Mouse (Mus musculus): ENCODE results near the gene Scamp2.

Gene Scamp2

GRCm38 (mm10) chr9:57627892-57628291, 67.1 kb downstream of the Scamp2 start:
- no peak for ATAC-seq (ENCODE audit: low TSS enrichment)

DNA sequence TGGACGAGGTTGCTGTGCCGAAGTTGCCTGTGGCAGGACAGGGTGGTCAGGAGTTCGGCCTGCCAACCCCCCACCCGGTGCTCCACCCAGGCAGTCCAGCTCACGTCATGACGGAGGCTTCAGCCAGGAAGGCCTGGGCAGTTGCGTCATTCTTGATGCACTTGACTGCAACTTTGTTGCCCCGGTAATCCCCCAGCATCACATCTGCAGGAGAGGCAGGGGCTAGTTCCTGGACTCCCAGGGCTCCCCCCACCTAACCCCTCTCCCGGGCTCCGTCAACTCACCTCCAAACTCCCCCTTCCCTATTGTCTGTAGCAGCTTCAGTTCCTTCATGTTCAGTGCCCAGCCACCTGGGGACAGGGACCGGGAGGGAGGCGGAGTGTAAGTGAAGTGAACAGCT, 68.0 kb downstream of the Scamp2 start:
- ATAC-seq (ENCODE audit: low TSS enrichment) = no peak

- peak; percentile 78; the same call in 1 of the 2 replicates for ATAC-seq (ENCODE audit: low TSS enrichment)
Observed at GRCm38 (mm10) chr9:57629118-57629874, 68.6 kb downstream of the Scamp2 start.

DNA sequence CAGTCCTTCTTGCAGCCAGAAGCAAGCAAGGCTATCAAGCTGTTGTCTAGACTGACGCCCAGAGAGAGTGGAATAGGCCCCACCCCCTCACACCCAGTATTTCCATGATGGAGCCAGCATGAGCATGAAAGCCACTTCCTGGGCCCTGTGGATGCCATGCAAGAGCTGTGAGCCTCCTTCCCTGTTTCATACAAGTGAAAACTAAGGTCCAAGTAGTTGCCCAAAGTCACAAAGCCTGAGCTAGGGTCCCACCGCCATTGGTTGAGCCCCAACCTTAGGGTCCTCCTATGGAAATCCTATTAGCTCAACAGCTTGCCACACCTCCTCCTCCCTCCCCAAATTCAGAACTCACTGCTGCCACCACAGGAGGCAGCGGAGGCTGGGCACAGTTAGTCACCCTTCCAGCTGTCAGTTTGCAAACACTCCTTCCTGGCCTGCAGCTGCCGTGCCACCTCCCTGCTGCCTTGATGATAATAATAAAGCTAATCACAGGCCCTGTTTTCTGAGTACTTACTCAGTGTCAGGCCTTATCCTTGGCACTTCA, 72.8 kb downstream of the Scamp2 start:
- peak; percentile 72 for ATAC-seq (ENCODE audit: low TSS enrichment)

DNA sequence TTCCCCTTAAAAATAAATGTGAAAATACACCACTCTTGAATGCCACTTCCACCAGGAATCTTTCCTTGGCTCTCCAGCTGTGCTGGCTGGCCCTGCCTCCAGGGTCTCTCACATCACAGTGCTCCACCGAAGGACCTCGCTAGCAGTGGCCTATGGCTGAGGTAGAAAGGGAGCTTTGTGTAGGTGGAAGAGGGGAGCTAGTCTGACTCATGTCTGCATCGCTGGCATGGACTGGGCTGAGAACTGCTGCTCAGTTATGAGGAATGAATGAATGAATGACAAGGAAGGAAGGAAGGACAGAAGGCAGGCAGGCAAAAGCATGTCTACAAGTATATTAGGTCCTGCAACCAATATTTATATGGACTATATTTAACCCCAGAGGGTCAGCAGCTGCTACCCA, 76.5 kb downstream of the Scamp2 start:
- ATAC-seq (ENCODE audit: low TSS enrichment) = no peak

DNA sequence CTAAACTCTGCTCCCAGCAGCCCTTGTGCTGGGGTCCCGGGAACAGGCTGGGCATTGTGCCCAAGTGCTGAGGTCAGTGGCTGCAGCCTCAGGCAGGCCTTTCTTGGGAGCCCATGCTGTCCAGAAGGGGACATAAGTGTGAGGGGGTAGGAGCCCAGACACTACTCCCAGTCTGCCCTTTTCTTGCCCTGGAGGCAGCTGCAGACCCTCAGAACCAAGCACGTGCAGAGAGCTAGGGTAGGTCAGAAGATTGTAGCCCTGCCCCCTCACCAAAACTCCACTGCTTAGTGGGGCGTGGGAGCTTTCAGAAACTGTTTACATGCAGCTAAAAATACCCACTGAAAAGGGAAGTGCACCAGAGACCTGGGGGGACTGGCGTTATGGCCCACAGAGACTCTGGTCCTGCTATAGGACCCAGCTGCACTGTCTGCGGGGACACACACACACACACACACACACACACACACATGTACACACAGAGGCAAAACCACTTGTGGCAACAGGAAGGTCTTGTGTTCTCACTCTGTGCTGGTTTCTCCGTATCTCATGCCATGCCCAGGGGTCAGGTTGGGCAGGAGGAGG, 77.1 kb downstream of the Scamp2 start:
- ATAC-seq (ENCODE audit: low TSS enrichment) = no peak
